Mouse (Mus musculus): Measurements from ENCODE around the gene Smg1.

Gene Smg1

DNA sequence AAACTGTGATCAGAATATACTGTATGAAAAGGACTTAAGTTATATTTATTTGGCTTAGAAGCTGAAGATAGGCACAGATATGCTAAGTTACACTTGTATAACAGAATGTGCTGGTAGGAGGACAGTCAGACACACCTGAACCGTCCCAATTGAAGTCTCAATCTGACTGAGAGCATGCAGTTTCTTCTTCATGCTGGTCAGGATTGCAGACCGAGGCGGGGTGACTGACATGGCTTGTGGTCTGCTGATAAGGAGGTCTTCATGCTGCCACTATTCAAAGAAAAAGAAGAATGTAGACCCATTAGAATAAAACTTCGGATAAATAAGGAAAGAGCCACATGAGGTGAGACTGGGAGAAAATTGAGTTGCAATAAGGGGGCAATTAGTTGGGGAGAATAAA lies 100.3 kb downstream of the Smg1 start:
- DNase-seq (ENCODE audit: extremely low spot score, low spot score) = no peak

DNA sequence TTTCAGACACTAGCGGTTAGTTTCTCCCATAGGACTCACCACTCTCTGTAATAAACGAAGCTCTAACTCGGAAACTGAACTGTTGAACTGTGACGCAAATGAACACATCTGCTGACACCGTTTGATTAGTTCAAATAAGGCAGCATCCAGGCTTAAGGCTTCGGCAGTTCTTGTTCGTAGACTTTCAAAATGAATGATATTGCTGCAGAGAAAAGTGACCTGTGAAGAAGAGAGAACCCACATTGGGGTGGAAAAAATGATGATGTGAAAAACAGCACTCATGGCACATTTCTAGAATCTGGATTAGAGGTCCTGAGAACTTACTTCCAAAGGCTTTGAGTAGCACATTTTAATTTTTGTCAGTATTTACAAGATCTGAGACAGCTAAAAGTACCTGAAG lies 102.2 kb downstream of the Smg1 start:
- DNase-seq (ENCODE audit: extremely low spot score, low spot score) = no peak

- no peak for DNase-seq (ENCODE audit: extremely low spot score, low spot score)
Measured at GRCm38 (mm10) chr7:118135128-118135527, 108.3 kb downstream of the Smg1 start.

GRCm38 (mm10) chr7:118129430-118130041 lies 113.9 kb downstream of the Smg1 start, which contains the start of gene Arl6ip1:
Gene Arl6ip1 (minus strand): TSS chr7:118129662.
- peak; percentile 98 for DNase-seq (ENCODE audit: extremely low spot score, low spot score)

DNA sequence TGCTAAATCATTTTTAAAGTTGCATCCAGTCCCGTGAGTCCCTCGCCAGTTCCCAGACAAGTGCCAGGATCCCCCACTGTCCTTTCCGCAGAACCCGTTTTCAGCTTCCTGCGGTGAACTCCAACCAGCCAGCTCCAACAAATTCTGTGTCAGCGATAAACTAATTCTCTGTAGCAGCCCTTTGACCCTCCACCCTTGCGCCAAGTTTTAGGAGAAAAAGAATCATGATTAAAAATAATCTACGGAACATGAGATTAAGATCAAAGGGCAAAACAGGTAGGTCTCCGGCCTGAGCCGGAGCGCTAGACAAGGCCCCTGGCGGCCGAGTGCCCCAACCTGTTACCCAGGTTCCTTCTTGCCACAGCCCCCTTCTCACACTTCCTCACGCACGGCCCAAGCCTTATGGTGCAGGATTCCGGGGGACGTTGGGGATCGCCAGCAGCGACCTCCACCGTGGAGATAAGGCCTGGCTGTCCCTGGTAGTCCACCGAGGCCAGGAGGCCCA lies 114.5 kb downstream of the Smg1 start:
- no peak for DNase-seq (ENCODE audit: extremely low spot score, low spot score)

DNA sequence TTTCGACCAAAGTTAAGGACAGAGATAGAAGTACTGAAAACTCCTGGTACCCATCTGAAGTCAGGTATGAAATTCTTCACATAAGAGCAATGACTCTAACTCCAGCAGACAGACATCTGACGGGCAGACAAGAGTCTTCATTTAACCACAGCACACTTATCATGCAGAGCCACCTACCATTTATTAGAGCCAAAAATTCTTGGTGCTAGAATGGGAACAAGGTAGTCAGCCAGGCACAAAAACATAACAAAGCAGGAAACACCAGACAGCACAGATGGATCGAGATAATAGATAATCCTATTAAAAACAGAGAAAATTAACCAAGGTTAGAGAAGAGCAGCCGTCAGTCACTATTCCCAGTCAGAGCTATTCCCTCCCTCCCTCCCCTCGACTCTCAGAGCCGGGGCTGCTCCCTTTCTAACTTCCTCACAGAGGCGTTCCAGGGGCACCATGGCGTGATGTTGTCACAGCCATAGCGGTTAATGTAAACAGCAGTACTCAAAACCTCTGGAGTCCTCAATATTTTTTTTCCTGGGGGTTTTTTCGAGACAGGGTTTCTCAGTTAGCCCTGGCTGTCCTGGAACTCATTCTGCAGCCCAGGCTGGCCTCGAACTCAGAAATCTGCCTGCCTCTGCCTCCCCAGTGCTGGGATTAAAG lies 117.1 kb downstream of the Smg1 start:
- DNase-seq (ENCODE audit: extremely low spot score, low spot score) = no peak

DNA sequence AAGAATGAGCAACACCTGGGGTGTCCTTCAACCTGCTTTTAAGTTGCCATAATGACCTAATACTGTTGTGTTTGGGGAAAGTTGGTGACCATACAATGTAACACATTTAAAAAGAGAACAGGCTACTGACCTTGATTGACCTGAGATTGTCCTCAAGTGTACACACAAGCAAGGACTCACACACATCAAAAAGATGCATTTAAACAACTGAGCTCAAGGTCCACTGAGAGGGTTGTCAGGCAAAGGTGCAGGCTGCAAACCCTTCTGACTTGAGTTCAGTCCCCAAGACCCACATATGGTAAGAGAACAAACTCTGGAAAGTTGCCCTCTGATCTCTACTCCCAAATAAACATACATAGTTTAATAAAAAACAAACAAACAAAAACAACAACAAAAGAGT lies 117.7 kb downstream of the Smg1 start:
- no peak for DNase-seq (ENCODE audit: extremely low spot score, low spot score)

- no peak for DNase-seq (ENCODE audit: extremely low spot score, low spot score)
Measured at GRCm38 (mm10) chr7:118123512-118124411, 119.7 kb downstream of the Smg1 start.

- no peak for DNase-seq (ENCODE audit: extremely low spot score, low spot score)
Measured at GRCm38 (mm10) chr7:118122235-118122634, 121.2 kb downstream of the Smg1 start.

GRCm38 (mm10) chr7:118120654-118121053 lies 122.8 kb downstream of the Smg1 start:
- DNase-seq (ENCODE audit: extremely low spot score, low spot score) = no peak

DNA sequence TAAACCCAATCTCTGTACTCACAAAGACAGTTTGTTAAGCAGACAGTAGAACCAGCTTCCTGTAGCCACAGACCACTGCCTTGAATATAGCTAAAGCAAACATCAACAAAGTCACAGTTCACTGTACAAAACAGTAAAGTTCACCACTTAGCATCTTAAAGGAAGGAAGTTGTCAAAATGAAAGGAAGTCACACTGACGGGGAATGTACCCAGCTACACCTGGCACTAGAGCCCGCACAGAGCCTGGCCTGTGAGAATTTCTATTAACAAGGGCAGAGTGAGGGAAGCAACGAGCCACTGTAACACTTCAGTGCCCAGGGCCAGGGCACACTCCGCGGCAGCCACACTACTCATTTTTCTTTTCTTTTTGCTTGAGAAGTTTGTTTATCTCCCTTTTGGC lies 123.5 kb downstream of the Smg1 start:
- no peak for DNase-seq (ENCODE audit: extremely low spot score, low spot score)

DNA sequence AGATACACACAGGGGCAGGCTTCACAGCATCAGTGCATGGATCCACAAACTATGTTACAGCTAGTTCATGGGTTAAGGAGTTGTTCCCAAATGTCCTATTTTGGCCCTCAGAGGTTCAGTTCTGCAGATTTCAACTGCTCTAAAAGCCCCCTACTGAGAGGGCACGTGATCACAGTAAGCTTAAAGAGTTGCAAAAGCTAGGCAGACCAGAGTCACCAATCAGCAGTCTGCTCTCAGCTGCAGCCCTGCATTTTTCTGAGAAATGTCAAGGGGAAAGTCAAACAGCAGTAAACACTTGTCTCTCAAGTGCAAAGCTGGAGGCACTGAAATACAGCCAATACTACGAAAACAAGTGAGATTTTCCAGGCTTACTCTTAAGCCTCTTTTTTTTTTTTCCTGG lies 124.3 kb downstream of the Smg1 start:
- DNase-seq (ENCODE audit: extremely low spot score, low spot score) = no peak

GRCm38 (mm10) chr7:118118426-118118825 lies 125.0 kb downstream of the Smg1 start:
- no peak for DNase-seq (ENCODE audit: extremely low spot score, low spot score)

DNA sequence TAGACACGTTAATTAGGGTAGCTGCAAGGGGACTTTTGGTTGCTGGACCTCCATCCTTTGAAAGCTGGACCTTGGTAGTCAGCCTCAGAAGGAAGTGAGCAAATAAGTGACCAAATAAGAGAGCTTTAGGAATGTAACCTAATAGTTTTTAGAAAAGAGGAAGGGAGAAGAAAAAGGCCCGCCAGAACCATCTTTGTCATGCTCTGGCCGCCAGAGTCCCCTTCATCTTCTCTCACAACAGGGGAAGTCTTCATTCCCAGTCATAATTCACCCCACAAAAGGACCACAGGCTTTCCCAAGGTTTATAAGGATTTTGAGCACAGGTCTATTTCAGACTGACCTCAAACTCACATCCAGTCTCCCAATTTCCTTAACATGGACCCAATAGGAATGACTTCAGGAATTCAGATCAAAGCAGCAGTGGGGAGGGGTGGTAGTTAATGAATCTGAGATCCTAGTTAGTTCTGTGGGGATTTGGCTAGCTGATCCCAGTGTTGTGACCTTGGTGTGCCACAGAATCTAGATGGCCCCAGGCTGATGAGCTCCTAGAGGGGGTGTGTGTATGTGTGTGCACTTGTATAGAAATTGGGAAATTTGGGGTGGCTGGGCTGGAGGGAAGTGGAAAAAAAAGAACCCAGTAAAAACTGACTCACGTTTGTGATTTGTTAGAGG lies 125.8 kb downstream of the Smg1 start:
- no peak for DNase-seq (ENCODE audit: extremely low spot score, low spot score)

DNA sequence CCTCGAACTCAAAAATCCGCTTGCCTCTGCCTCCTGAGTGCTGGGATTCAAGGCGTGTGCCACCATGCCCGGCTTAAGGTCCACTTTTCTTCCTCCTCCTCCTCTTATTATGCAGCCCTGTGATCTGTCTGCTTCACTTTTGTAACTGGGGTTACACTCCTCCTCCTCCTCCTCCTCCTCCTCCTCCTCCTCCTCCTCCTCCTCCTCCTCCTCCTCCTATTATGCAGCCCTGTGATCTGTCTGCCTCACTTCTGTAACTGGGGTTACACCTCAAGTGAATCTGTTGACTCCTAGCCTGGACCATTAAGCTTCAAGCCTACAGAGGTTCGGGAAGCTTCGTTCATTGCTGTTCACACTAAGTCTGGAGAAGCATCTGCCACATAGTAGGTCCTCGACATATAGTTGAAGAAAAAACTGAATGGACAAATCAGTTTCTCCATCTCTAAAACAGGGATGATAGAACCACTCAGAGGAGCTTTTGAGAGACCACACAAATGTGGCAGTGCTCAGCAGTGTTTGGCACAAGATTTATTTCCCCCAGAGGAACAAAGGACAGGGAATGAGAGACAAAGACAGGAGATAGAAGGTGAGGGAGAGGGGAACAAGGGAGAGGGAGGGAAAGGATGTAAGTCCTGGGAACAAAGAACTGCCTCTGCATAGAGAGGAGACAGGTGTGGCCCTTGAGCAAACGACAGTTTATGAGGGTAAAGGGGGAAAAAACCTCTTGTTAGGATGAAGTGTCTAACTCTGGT lies 126.5 kb downstream of the Smg1 start:
- DNase-seq (ENCODE audit: extremely low spot score, low spot score) = peak; percentile 34

GRCm38 (mm10) chr7:118115877-118116568 lies 127.4 kb downstream of the Smg1 start, which contains the start of gene Rps15a:
Gene Rps15a (minus strand): TSS chr7:118116188.
- DNase-seq (ENCODE audit: extremely low spot score, low spot score) = peak; percentile 88

DNA sequence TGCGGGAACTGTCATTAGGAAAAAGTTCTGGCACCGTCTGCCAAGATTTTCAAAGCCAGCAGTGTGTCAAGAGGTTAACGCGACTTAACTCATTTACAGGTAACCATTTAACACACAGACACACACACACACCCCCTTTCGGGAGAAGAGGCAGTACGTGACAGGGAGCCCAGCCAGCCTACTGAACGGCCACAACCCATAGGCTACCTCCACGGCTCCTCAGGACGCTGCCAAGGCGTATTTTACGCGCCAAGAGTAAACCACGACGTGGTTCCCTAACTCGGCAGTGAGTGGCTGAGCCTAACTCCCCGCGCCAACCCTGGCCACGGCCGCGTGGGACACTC lies 128.0 kb downstream of the Smg1 start:
- DNase-seq (ENCODE audit: extremely low spot score, low spot score) = no peak

DNA sequence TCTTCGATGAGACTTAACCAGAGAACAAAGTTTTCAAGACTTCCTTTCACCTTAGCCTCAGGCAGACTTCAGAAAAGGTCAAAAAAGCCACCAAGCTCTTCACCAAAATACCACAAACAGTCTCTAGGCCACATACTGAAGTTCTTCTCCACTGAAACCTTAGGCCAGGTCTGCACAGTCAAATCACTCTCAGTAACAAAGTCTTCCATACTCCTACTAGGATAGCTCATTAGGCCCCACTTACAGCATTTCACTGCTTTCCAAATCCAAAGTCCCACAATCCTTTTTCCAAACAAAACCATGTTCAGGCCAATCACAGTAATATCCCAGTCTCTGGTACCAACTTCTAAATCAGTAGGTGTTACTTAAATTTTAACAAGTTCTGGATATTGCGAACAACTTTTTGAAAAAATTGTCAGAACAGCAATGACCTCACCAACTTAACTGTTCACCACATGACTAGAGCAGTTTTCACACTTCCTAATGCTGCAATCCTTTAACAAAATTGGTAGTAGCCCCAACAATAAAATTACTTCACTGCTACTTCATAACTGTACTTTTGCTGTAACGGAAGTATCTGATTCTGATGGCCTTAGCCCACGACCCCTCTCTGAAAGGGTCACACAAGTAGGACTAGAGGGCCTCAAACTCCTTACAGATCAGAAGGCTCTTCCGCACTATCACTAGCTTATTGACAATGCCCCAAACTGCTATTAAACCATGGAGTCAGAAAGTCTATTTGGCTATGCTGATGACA lies 129.8 kb downstream of the Smg1 start:
- no peak for DNase-seq (ENCODE audit: extremely low spot score, low spot score)

DNA sequence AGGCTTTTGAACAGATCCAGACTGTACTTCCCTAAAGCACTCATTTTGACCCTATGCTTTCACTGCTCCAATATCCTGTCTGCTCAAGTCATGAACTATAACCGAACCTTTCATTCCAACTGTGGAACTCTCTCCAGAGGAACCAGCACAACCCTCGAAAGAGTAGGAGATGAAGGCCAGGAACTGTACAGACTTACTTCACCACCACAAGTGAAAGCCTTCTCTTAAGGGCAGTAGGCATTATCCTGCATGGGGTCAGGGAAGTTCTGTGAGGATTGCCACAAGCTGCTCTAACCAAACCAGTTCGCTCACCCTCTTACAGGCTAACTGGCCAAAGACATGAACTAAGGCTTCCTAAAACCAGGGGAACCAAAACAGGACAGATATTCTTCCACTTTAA lies 132.3 kb downstream of the Smg1 start:
- DNase-seq (ENCODE audit: extremely low spot score, low spot score) = no peak
